Mouse (Mus musculus): Measurements from ENCODE around the gene Ptpra. TPM values are rescaled to one million over a fixed set of nuclear protein-coding genes. Genes with fewer than 3 reads are reported as not detected.

The Ptpra gene
- total RNA-seq, 4 experiments from 2014 or later: 217 to 237 (median 225) TPM

- DNase-seq (ENCODE audit: low spot score in 2 of 2): no peak
Measured at GRCm38 (mm10) chr2:130595596-130595995, 145.5 kb downstream of the Ptpra start.

GRCm38 (mm10) chr2:130597601-130598010, 147.5 kb downstream of the Ptpra start:
- no peak for DNase-seq (ENCODE audit: low spot score in 2 of 2)

- no peak for DNase-seq (ENCODE audit: low spot score in 2 of 2)
Measured at GRCm38 (mm10) chr2:130598399-130598798, 148.3 kb downstream of the Ptpra start.

- DNase-seq (ENCODE audit: low spot score in 2 of 2): no peak
Measured at GRCm38 (mm10) chr2:130602195-130602594, 152.1 kb downstream of the Ptpra start.

Small RNA genes within 50 kb of the gene (microRNA-seq; reads per million reads assigned to microRNA genes)
- 0 reads per million in 2 experiments for gene Gm23876

Other genes with a start within 250 kb of the Ptpra start
- gene Nop56, start 175.8 kb upstream of the Ptpra start, total RNA-seq (2022): 100 to 1,000 TPM; 110 to 128 (median 116) TPM
- gene Idh3b, start 165.7 kb upstream of the Ptpra start, total RNA-seq (2022): 100 to 1,000 TPM; 288 to 312 (median 295) TPM
- gene Ebf4, start 155.1 kb upstream of the Ptpra start, total RNA-seq (2022): 1 to 10 TPM; 7.7 to 9.1 (median 8.5) TPM
- gene Cpxm1, start 52.7 kb upstream of the Ptpra start, total RNA-seq (2022): 1 to 10 TPM; 6.9 to 9.2 (median 7.9) TPM
- not detected for gene Gm28372, start 45.0 kb upstream of the Ptpra start, total RNA-seq (2022)
- not detected for gene 1700020A23Rik, start 45.0 kb upstream of the Ptpra start, total RNA-seq (2022)
- not detected for gene Tmem239, start 43.8 kb upstream of the Ptpra start, total RNA-seq (2022)
- gene Vps16, start 25.9 kb upstream of the Ptpra start, total RNA-seq (2022): 10 to 100 TPM; 67.2 to 90.4 (median 76.7) TPM
- gene Pced1a, start 25.6 kb upstream of the Ptpra start, total RNA-seq (2022): 10 to 100 TPM; 23.1 to 29.9 (median 24.1) TPM
- gene Mrps26, start 113.5 kb downstream of the Ptpra start, total RNA-seq (2022): 10 to 100 TPM; 70.7 to 79.2 (median 72.7) TPM
- gene Oxt, start 125.9 kb downstream of the Ptpra start, total RNA-seq (2022): 1 to 10 TPM in 3 of 4 experiments, under 1 TPM in 1; 0.78 to 8.8 (median 2.9) TPM
- gene Avp, start 132.3 kb downstream of the Ptpra start, total RNA-seq (2022): 10 to 100 TPM in 2 of 4 experiments, 1 to 10 TPM in 2; 5.0 to 23.8 (median 11.3) TPM
- gene Fastkd5, start 179.7 kb downstream of the Ptpra start, total RNA-seq (2022): 1 to 10 TPM; 6.5 to 9.2 (median 7.3) TPM
- gene Ubox5, start 179.8 kb downstream of the Ptpra start, total RNA-seq (2022): 10 to 100 TPM; 11.7 to 14.7 (median 12.5) TPM
- gene Lzts3, start 192.5 kb downstream of the Ptpra start, total RNA-seq (2022): 100 to 1,000 TPM; 186 to 214 (median 199) TPM
- 100 to 1,000 TPM; 106 to 118 (median 114) TPM for gene Ddrgk1, start 214.4 kb downstream of the Ptpra start, total RNA-seq (2022)
- gene Itpa, start 217.3 kb downstream of the Ptpra start, total RNA-seq (2022): 10 to 100 TPM; 35.7 to 41.7 (median 38.3) TPM
- 1 to 10 TPM; 4.2 to 6.6 (median 4.9) TPM for gene Slc4a11, start 247.2 kb downstream of the Ptpra start, total RNA-seq (2022)

Data from left cerebral cortex, adult 8-10 months (tissue).